Mouse (Mus musculus) liver, embryonic 13.5 days (tissue): Measurements from ENCODE around the gene Lyrm7. TPM values are rescaled to one million over a fixed set of nuclear protein-coding genes. Genes with fewer than 3 reads are reported as not detected.
"Not testable (repeated sequence)": the region's sequence is repeated elsewhere in the genome, so short reads cannot be mapped to it uniquely, and the experiment has no call there.

Source experiments
- ATAC-seq: fragments of 200-750 bp; cut with Nextera tagmentation; 2 replicates; pipeline ENCODE4 v1.8.0; 2017; ENCODE audit warnings: low read depth, mild to moderate bottlenecking, moderate number of reproducible peaks, moderate library complexity
- DNase-seq: peaks from one replicate; pipeline ENCODE4 v3.0.0; 2022
- H3K27ac ChIP-seq: fragments of 300-500 bp; sonication (generic); 2 replicates; pipeline ENCODE4 v1.5.1; 2015; ENCODE audit warnings: moderate library complexity, mild to moderate bottlenecking, inconsistent platforms
- H3K27me3 ChIP-seq: fragments of 300-500 bp; sonication (generic); 2 replicates; pipeline ENCODE4 v1.6.1; 2015; ENCODE audit warnings: mild to moderate bottlenecking, inconsistent platforms
- H3K36me3 ChIP-seq: fragments of 300-500 bp; sonication (generic); 2 replicates; pipeline ENCODE4 v1.6.1; 2015; ENCODE audit warnings: mild to moderate bottlenecking, inconsistent platforms
- H3K4me1 ChIP-seq: fragments of 300-500 bp; sonication (generic); replicated peaks from 2 replicates; pipeline ENCODE4 v1.6.1; 2015; ENCODE audit warnings: inconsistent platforms
- H3K4me2 ChIP-seq: fragments of 300-500 bp; sonication (generic); 2 replicates; pipeline ENCODE4 v1.6.1; 2015; ENCODE audit warnings: inconsistent platforms, mild to moderate bottlenecking, moderate library complexity
- H3K4me3 ChIP-seq: fragments of 300-500 bp; sonication (generic); replicated peaks from 2 replicates; pipeline ENCODE4 v1.5.1; 2015; ENCODE audit warnings: mild to moderate bottlenecking, inconsistent platforms
- H3K9ac ChIP-seq: fragments of 300-500 bp; sonication (generic); 2 replicates; pipeline ENCODE4 v1.6.1; 2015; ENCODE audit warnings: mild to moderate bottlenecking, inconsistent platforms
- H3K9me3 ChIP-seq: fragments of 300-500 bp; sonication (generic); replicated peaks from 2 replicates; pipeline ENCODE4 v1.6.1; 2016; ENCODE audit warnings: inconsistent platforms
- WGBS: fragments of 180-500 bp; shearing (Covaris S2); methylation state at CpG from one replicate; pipeline ENCODE4 v1.1.7; 2015; ENCODE audit not compliant: insufficient replicate concordance; 5-methylcytosine and 5-hydroxymethylcytosine counted together
- polyA plus RNA-seq: library from polyadenylated mRNA; unstranded; fragments of >200 nt; fragmentation: Nextera tagmentation; extraction: Ambion mirVana; gene quantifications from 2 replicates; pipeline ENCODE4 v1.2.1, GENCODE M21; 2015

Gene Lyrm7
- polyA plus RNA-seq, 1 experiment from 2014 or later: 5.6 TPM

DNA sequence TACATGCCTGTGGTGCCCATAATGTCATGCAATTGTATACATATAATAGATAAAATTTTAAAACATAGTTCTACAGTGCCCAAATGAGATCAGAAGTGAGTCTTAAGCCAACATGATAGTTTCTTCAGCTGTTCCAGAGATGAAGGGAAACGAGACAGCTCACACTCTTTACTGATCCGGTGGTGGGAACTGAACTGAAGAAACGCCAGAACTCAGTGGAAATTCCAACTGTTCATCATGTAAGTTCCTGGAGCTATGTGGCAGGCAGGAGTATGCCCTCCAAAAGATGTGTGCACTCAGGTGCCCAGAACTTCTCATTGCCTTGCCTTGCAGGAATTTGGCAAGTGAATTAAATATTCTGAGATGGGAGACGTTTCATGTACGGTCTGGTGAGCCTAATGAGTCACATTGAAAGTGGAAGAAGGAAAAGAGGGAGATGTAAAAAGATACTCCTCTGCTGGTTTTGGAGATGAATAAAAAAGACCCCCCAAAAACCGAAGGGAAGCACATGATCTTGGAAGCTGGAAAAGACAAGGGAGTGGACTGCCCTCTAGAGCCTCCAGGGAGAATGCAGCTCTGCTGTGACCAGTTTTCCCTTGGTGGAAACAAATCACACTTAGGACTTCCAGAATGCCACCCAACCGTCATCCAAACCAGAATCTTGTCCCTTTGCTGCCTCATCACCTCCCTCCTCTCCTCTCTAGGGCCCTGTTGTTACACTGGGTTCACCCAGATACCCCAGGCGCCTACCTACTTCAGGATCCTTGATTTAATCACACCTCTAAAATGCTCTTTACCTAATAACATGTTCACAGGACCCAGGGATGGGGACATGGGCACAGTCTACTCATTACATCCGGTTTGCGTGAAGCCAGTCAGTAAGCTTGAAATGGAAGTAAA is 2.2 kb upstream of the Lyrm7 start:
- Histone ChIP-seq H3K36me3 (peaks cover 3% of the 10 kb centered on the region; the same call in 1 of the 2 replicates), H3K9ac (no peak overlapping the region), H3K9me3 (no peaks in the 10 kb centered on the region), H3K4me3 (no peak overlapping the region), H3K27me3 (no peaks in the 10 kb centered on the region), H3K27ac (0 out of 2 replicates have a peak overlapping the region, but pooled peaks have one; percentile 7), H3K4me2 (no peak overlapping the region), H3K4me1 (peaks cover 51% of the 10 kb centered on the region)
- WGBS: 40% methylated on average over 10 of the region's 10 CpGs
- DNase-seq (peak; percentile 22), ATAC-seq (no peak)

DNA sequence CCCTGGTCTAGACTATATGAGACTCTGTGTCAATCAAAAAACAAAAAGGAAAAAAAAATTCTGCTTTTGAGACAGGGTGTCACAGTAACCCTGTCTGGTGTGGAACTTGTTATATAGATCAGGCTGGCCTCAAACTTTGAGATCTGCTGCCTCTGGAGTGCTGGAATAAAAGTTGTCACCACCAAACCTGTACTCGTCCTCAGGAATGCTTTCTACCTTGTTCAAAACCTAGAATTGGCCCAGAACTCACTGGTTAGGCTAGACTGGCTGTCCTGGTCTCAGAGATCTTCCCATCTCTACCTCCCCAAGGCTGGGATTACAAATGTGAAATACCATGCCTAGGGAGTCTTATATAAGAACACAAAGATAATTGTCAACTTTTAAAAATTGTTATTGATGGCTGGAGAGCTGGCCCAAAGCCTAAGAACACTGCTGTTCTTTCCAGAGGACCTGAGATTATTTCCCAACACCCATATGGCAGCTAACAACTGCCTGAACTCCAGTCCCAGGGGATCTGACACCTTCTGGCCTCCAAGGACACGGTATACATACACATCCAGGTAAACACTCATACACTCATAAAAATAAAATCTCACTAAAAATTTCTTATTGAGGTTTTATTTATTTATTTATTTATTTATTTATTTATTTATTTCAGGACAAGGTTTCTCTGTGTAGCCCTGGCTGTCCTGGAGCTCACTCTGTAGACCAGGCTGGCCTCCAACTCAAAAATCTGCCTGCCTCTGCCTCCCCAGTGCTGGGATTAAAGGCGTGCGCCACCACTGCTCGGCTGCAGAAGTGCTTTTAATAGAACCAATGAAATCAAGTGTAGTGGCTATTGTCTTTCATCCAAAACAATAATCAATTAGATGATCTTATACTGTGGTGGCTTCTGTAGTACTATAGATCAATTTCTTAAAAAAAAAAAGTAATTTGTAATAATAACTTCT is 1.0 kb upstream of the Lyrm7 start:
- H3K4me3 ChIP-seq: peak overlapping the region; percentile 74

DNA sequence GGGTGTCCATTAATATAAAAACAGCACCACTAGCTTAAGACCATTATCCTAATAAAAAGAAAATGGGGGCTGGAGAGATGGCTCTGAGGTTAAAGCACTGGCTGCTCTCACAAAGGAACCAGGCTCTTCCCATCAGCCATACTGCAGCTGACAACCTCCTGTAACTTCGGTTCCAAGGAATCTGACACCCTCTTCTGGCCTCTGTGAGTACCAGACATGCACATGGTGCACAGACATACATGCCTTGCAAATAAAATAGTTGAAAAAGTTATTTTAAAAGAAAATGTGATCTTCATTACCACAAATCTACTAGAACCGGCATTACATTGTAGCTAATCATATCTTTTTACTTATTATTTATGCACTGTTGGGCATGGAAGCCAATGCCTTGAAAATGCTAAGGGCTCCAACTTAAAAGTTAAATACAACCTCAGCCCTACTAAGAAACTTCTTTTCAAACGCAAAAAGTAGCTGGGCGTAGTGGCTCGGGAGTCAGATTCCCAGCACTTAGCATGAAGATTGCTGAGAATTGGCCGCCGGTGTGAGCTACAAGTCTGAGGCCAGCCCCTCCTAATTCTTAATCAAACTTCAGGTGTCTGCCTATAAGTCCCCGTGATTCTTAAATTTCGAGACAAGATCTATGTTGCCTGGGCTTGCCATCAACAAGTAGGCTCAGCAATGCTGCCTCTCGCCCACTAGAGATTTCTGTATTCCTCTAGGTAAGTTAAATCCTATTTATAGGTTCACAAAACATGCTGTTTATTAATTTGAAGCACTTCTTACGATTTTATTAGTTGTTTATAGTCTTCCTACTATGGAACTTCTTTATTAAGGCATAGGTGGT is 1.2 kb downstream of the Lyrm7 start:
- no peak for ATAC-seq
- H3K36me3 ChIP-seq: no peaks in the 10 kb centered on the region
- H3K9me3 ChIP-seq: no peaks in the 10 kb centered on the region
- H3K4me1 ChIP-seq: peaks cover 26% of the 10 kb centered on the region
- H3K27me3 ChIP-seq: no peaks in the 10 kb centered on the region
- H3K4me2 ChIP-seq: peak overlapping the region; percentile 83
- no peak for DNase-seq
- H3K27ac ChIP-seq: peak overlapping the region; percentile 94
- peak overlapping the region; percentile 80 for H3K9ac ChIP-seq
- 21% methylated on average over 11 of the region's 11 CpGs for WGBS
- peak overlapping the region; percentile 74 for H3K4me3 ChIP-seq

More for the DNA sequence above, 1.0 kb upstream of the Lyrm7 start:
- Histone ChIP-seq H3K36me3 (no peaks in the 10 kb centered on the region), H3K27me3 (no peaks in the 10 kb centered on the region), H3K27ac (peak overlapping the region; percentile 94), H3K9me3 (no peaks in the 10 kb centered on the region), H3K4me2 (peak overlapping the region; percentile 70), H3K4me1 (peaks cover 40% of the 10 kb centered on the region), H3K9ac (peak overlapping the region; percentile 72)
- WGBS: 80% methylated on average over 5 of the region's 5 CpGs
- DNase-seq: no peak
- ATAC-seq: no peak

DNA sequence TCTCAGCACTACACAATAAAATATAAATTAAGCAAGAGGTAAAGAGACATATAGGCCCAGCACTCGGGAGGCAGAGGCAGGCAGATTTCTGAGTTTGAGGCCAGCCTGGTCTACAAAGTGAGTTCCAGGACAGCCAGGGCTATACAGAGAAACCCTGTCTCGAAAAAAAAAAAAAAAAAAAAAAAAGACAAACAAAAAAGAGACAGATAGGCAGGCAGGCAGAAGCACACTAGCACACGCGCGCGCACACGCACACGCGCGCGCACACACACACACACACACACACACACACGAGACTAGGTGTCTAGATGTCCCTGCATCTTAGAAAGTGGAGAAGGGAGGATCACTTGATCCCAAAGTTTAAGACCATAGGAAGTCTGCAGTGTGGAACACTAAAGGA is 1.8 kb downstream of the Lyrm7 start:
- not testable (repeated sequence) for H3K27ac ChIP-seq, H3K36me3 ChIP-seq, ATAC-seq, H3K27me3 ChIP-seq, H3K9me3 ChIP-seq, DNase-seq
- WGBS: 86% methylated on average over 11 of the region's 12 CpGs
- peak overlapping the region; percentile 83 for H3K4me2 ChIP-seq
- peak overlapping the region; percentile 80; the same call in 1 of the 2 replicates for H3K9ac ChIP-seq
- H3K4me3 ChIP-seq: peak overlapping the region; percentile 74; the same call in 1 of the 2 replicates
- peaks cover 26% of the 10 kb centered on the region for H3K4me1 ChIP-seq

DNA sequence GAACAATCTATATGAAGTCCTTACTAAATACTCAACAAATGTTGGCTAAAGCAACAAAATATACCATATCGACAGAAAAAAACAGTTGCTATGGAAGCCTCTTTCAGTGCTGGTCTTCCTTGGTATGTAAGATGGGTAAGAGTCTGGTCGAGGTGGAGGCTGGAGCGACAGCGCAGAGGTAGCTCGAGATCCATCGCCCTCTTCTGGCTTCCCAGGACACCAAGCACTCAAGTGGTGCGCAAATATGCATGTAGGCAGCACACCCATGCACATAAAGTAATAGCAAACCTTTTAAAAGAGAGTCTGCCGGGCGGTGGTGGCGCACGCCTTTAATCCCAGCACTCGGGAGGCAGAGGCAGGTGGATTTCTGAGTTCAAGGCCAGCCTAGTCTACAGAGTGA is 9.1 kb downstream of the Lyrm7 start:
- no peak for ATAC-seq
- no peak overlapping the region for H3K4me2 ChIP-seq
- H3K27ac ChIP-seq: no peak overlapping the region
- peaks cover 6% of the 10 kb centered on the region; the same call in 1 of the 2 replicates for H3K4me1 ChIP-seq
- no peak overlapping the region for H3K9ac ChIP-seq
- H3K9me3 ChIP-seq: no peaks in the 10 kb centered on the region
- no peak overlapping the region for H3K4me3 ChIP-seq
- H3K27me3 ChIP-seq: no peaks in the 10 kb centered on the region
- WGBS: 85% methylated on average over 12 of the region's 12 CpGs
- DNase-seq: no peak
- H3K36me3 ChIP-seq: no peaks in the 10 kb centered on the region

DNA sequence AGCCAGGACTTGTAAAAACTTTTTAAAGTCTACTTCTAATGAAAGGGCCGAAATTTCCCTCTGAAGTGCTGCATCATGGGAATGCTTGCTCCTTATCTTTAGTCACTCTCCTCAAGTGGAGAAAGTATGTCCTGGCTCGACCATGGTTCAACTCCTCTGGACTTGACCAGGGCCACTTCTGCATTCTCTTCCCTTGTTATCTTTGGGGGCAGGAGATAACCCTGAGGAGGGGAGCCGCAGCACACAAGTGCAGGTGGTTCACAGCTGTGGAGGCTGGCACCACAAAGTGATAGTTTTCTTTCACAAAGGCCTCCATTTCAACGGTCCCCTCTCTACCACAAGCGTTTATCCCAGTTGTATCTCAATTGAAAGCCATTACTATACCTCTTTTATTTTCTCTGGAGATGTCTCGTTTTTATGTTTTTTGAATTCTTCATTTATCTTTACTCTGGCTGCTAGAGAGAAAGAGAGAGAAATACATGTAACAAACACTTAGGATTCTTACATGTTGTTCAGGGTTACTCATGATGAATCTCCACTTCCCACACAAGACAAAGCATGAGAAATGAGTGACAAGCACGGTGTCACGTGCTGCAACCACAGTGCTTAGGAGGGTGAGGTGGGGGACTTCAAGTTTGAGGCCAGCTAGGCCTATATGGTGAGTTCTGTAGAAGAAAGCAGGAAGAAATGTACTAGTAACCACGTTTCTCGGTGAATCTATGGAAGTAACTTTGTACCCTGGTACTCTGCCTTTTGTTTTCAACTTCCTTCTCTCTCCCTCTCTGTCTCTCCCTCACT is 10.6 kb downstream of the Lyrm7 start:
- no peaks in the 10 kb centered on the region for H3K27me3 ChIP-seq
- H3K27ac ChIP-seq: no peak overlapping the region
- ATAC-seq: no peak
- no peaks in the 10 kb centered on the region for H3K9me3 ChIP-seq
- no peak for DNase-seq
- no peak overlapping the region for H3K4me2 ChIP-seq
- WGBS: 24% methylated on average over 10 of the region's 10 CpGs
- no peak overlapping the region for H3K4me3 ChIP-seq
- H3K9ac ChIP-seq: no peak overlapping the region
- no peaks in the 10 kb centered on the region for H3K36me3 ChIP-seq
- H3K4me1 ChIP-seq: peaks cover 6% of the 10 kb centered on the region; the same call in 1 of the 2 replicates

DNA sequence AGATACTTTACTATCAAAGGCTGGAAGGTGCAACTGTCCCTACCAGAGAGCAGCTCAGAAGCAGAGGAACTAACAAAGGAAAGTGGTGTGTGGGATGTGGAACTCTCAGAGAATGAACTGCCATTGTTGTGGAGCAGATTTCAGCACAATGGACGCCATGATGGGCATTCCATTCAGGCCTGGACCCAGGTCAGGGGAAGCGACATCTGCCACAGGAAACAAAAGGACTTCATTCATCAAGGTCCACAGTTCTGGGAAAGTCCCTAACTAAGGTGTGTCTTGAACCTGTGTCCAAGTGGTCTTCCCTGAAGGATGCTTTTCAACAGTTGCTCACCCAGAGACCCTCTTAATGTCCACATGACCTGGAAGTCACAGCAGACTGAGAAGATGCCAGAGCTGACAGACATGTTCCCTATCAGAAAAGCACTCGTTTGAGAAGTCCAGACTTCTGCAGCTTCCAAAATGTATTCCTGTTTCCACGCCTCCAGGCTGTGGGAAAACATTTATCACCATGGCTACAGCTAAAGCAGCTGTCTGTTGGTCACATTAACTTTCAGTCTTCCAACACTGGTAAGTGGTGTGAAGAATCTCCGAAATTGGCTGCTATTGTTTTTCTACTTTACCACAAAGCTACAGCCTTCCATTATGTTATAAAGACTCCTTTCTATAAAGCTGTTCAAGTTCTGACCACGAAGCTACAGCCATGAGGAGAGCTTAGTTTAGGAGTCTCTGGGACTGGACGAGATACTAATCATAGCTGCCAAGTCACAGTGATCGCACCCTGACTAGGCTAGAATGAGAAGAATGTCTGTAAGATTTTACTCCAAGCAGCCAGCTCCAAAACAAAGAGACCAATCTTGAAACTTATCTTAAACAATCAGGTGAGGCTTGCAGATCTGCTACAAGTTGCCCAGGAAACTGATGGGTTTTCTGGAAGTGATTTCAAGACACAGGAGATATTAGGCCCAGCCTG is 15.0 kb downstream of the Lyrm7 start:
- Histone ChIP-seq H3K4me1 (peaks cover 13% of the 10 kb centered on the region), H3K4me3 (no peak overlapping the region), H3K36me3 (no peaks in the 10 kb centered on the region), H3K27ac (no peak overlapping the region), H3K9me3 (no peaks in the 10 kb centered on the region), H3K9ac (no peak overlapping the region), H3K4me2 (no peak overlapping the region), H3K27me3 (no peaks in the 10 kb centered on the region)
- DNase-seq (no peak), ATAC-seq (no peak)
- WGBS: 43% methylated on average over 8 of the region's 8 CpGs

DNA sequence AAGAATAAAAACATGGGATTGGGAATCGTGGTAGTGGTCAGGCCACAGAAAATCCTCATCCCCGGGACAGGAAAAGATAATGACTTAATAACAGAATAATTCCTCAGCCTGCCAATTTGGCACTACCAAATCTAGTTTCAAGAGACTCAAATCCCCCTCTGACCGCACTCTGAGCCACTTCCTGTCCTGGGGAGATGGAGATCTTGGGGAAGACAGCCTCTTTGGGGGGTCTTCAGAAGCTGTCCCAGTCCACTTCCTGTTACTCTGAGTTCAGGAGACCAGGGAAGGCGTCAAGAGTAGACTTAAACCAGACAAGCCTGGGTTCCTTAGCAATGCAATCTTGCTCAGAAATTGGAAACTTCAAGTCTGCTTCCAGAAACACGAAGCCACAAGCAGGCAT is 15.8 kb downstream of the Lyrm7 start:
- H3K27me3 ChIP-seq: no peaks in the 10 kb centered on the region
- no peak overlapping the region for H3K27ac ChIP-seq
- H3K9me3 ChIP-seq: no peaks in the 10 kb centered on the region
- no peak overlapping the region for H3K9ac ChIP-seq
- 40% methylated on average over 5 of the region's 5 CpGs for WGBS
- no peak for ATAC-seq
- no peak overlapping the region for H3K4me3 ChIP-seq
- H3K36me3 ChIP-seq: no peaks in the 10 kb centered on the region
- peaks cover 11% of the 10 kb centered on the region for H3K4me1 ChIP-seq
- H3K4me2 ChIP-seq: peak overlapping the region; percentile 14; the same call in 1 of the 2 replicates
- no peak for DNase-seq

DNA sequence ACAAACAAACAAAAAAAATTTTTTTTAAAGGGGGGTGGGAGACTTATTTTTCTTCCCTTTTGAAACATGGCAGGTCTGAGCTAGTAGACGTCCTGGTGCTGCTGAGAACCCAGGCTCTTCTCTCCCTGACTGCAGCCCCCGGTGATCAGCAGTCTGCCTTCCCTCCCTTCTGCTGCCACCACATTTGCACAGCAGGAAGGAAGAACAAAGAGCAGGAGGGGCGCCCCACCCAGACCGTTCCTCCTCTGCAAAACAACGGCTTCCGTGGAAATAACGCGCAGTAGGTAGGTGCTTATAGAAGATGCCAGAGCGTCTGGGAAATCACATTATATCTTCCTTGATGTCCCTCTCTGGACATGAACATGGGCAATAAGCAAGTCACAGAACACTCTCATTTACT is 16.3 kb downstream of the Lyrm7 start:
- Histone ChIP-seq H3K4me3 (no peak overlapping the region), H3K9me3 (0 out of 2 replicates have a peak, but pooled peaks cover 2% of the 10 kb centered on the region), H3K4me2 (peak overlapping the region; percentile 14; the same call in 1 of the 2 replicates), H3K27me3 (no peaks in the 10 kb centered on the region), H3K36me3 (no peaks in the 10 kb centered on the region), H3K4me1 (peaks cover 6% of the 10 kb centered on the region; the same call in 1 of the 2 replicates), H3K9ac (no peak overlapping the region), H3K27ac (no peak overlapping the region)
- ATAC-seq: no peak
- WGBS: 21% methylated on average over 9 of the region's 9 CpGs
- no peak for DNase-seq
